Mouse (Mus musculus): ENCODE data around the gene Olfr13. TPM values are rescaled to one million over a fixed set of nuclear protein-coding genes. Genes with fewer than 3 reads are reported as not detected.

Olfr13 gene
- total RNA-seq (2023), result not detected in 2 replicates

DNA sequence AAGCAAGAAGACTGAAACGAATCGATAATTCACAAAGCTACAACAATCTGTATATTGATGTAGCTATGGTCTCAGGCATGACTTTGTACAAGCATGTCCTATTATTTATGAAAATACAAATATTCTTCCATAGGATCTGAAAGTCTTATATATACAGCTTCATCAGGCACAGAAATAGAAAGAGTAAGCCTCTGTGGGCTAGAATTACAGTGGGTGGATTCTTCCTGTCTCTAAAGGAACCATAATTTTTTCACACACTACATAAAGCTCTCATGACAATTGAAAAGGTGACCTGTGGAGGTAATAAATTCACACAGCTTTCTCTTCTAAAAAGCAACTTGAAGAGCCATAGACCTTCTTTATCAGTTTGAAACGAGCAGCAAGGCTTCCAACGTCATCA, at the start of gene Olfr13:
Gene Olfr13 (plus strand): TSS at position 301 of the 400 bp plus-strand sequence.

DNA sequence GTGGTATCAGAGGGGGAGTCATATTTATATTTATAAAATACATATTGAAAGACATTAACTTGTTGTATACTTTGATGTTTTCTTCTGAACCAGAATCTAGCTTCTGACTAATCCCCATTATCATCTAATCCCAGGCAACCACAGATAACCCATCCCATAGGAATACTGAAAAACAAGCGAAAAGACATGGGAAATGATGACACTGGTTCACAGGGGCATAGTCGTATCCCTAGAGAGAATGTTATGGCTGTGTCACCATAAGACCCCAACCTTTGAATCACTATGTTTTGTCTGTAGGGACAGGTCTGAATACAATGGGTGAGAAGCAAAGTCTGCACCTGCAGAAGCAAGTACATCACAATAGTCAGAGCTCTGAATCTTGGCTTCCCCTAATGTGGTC, 25.7 kb upstream of the Olfr13 start, which contains the start of gene Olfr237-ps1:
Gene Olfr237-ps1 (plus strand): TSS at position 301 of the 400 bp plus-strand sequence.

DNA sequence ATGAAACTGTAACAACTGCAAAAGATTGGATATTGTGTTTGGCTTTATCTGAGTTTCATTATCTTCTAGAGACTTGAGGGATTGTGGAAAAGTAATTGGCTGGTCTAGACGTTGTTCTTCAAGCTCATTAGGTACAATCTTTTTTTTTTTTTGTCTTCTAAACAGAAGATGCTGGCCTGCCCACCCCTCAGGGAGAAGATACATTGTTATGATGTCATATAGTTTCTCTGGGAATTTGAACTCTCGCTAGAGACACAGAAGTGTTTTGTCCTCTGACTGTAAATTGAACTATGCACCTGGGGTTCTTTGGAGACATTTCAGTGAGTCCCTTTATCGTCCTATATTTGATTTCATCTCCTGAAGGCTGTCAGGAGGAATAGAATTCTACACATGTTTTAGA, 9.0 kb upstream of the Olfr13 start, which contains the start of gene Olfr437:
Gene Olfr437 (plus strand): TSS at position 301 of the 400 bp plus-strand sequence.

DNA sequence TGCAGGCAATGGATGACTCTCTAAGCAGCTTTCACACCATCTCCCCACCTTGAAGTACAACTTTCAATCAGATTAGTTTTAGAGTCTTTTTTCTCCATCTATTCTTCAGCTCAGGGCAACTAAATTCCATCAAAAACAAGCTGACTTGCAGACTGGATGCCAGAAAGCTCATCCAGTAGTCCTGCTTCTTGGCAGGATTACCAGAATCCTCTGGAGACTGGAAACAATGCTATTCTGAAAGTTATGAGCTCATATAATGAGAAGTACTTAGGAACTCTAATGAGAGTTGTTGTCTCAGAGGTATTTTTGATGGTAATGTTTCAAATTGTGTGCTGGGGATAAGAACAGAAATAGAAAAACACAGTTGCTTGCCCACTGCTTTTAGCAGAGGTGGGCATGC, 24.8 kb downstream of the Olfr13 start, which contains the start of gene Olfr435:
Gene Olfr435 (plus strand): TSS at position 366 of the 400 bp plus-strand sequence.

DNA sequence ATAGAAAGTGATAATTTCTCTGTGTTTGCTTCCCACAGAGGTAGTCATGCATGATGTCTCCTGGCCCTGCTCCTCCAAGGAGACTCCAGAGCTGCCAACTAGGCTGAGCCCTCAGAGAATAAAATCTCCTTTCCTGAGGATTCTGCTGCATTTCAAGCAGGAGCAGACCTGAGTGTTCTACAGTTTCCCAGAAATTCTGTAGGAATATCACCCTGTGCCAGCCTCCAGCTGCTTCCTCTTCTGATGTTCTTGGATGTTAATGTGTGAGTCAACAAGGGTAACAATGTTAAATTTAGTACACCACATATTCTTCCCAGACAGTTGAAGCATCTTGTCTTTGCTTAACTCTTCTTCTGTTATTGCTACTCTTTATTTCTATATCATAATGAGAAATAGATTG, 40.9 kb downstream of the Olfr13 start, which contains the start of gene Olfr434:
Gene Olfr434 (plus strand): TSS at position 149 of the 400 bp plus-strand sequence.

Other genes with a start within 250 kb of the Olfr13 start
- gene Olfr444, start 223.1 kb upstream of the Olfr13 start, total RNA-seq (2023), result not detected in 2 replicates
- not detected in 2 replicates for gene Olfr441, start 65.8 kb upstream of the Olfr13 start, total RNA-seq (2023)
- gene Olfr237-ps1, start 25.6 kb upstream of the Olfr13 start, total RNA-seq (2023), result not detected in 2 replicates
- not detected in 2 replicates for gene Olfr437, start 8.9 kb upstream of the Olfr13 start, total RNA-seq (2023)
- gene Olfr435, start 25.0 kb downstream of the Olfr13 start, total RNA-seq (2023), result not detected in 2 replicates
- not detected in 2 replicates for gene Olfr434, start 40.9 kb downstream of the Olfr13 start, total RNA-seq (2023)
- gene Olfr47, start 59.4 kb downstream of the Olfr13 start, total RNA-seq (2023), result not detected in 2 replicates
- gene Arhgef5, start 93.4 kb downstream of the Olfr13 start, total RNA-seq (2023), result 0.60 and 0.88 TPM in 2 replicates
- gene Nobox, start 137.4 kb downstream of the Olfr13 start, total RNA-seq (2023), result not detected in 2 replicates